Mouse (Mus musculus) cerebellum, adult 2 months (tissue): ENCODE measurements around the gene Eomes.

Experiments
- CTCF ChIP-seq: fragments of 200-500 bp; IDR thresholded peaks from 2 replicates; pipeline ENCODE4 v1.5.1; 2011; ENCODE audit warnings: low read depth, mild to moderate bottlenecking, control low read depth, low read length, moderate library complexity, borderline replicate concordance; ENCODE audit not compliant: insufficient read depth
- POLR2A ChIP-seq: fragments of 200-500 bp; IDR thresholded peaks from 2 replicates; pipeline ENCODE4 v1.6.1; 2011; ENCODE audit warnings: low read length, control low read depth, borderline replicate concordance; ENCODE audit not compliant: insufficient read depth

DNA sequence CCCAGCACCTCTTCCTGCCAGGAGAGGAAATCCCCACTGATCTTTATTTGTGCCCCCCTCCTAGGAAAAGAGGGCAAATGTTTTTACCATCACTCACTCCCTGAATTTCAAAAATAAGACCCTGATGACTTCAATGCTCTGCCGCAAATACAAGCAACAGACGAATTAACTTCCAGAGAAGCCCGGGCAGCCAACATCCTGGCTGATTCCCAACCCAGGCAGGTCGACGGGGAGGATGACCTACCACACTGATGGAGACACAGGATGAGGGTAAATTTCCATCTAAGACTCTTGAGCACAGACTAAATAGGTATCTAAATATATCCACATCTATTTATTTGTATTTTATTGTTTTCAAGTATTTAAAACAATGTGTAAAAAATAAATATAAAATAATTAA lies 20.0 kb upstream of the Eomes start:
- TF ChIP-seq CTCF (no peak), POLR2A (no peak)
